Mouse (Mus musculus) CH12F3 (cell line): ENCODE results near the gene Nenf.

Experiments used
- in situ Hi-C: fragments of 300-500 bp; cut with MboI; formaldehyde crosslinking; loops from 2 replicates; pipeline ENCODE4 v1.14.3; 2020; ENCODE audit warnings: low sequenced_read_pairs

The Nenf gene

GRCm38 (mm10) chr1:191324733-191325590 lies 7.0 kb upstream of the Nenf start:
- in situ Hi-C loops, result loop anchor here (25.0 kb wide), 1 partner anchor 487 kb away; the partner anchor contains the start of gene Nek2

GRCm38 (mm10) chr1:191323381-191323780 lies 5.4 kb upstream of the Nenf start:
- in situ Hi-C loops, result no loop called here

GRCm38 (mm10) chr1:191318686-191319085 lies 692 bp upstream of the Nenf start:
- in situ Hi-C loops, result no loop called here

GRCm38 (mm10) chr1:191316818-191317217 lies 1.2 kb downstream of the Nenf start:
- in situ Hi-C loops, result no loop called here

- in situ Hi-C loops, result no loop called here
Observed at GRCm38 (mm10) chr1:191313926-191314325, 4.1 kb downstream of the Nenf start.

GRCm38 (mm10) chr1:191313158-191313557 lies 4.8 kb downstream of the Nenf start:
- in situ Hi-C loops, result no loop called here

GRCm38 (mm10) chr1:191312513-191312941 lies 5.5 kb downstream of the Nenf start:
- in situ Hi-C loops, result no loop called here

GRCm38 (mm10) chr1:191311296-191311898 lies 6.6 kb downstream of the Nenf start:
- in situ Hi-C loops, result no loop called here

GRCm38 (mm10) chr1:191307766-191308455 lies 10.1 kb downstream of the Nenf start:
- in situ Hi-C loops, result no loop called here

- in situ Hi-C loops, result no loop called here
Observed at GRCm38 (mm10) chr1:191306316-191306715, 11.7 kb downstream of the Nenf start.

GRCm38 (mm10) chr1:191305610-191306009 lies 12.4 kb downstream of the Nenf start:
- in situ Hi-C loops, result no loop called here

GRCm38 (mm10) chr1:191304216-191304615 lies 13.8 kb downstream of the Nenf start:
- in situ Hi-C loops, result no loop called here

GRCm38 (mm10) chr1:191303736-191304135 lies 14.3 kb downstream of the Nenf start:
- in situ Hi-C loops, result no loop called here

- in situ Hi-C loops, result no loop called here
Observed at GRCm38 (mm10) chr1:191301903-191302302, 16.1 kb downstream of the Nenf start.

- in situ Hi-C loops, result no loop called here
Observed at GRCm38 (mm10) chr1:191299215-191299942, 18.6 kb downstream of the Nenf start.

GRCm38 (mm10) chr1:191298304-191298703 lies 19.7 kb downstream of the Nenf start:
- in situ Hi-C loops, result no loop called here

- in situ Hi-C loops, result no loop called here
Observed at GRCm38 (mm10) chr1:191296445-191296844, 21.5 kb downstream of the Nenf start.

- in situ Hi-C loops, result no loop called here
Observed at GRCm38 (mm10) chr1:191295784-191296183, 22.2 kb downstream of the Nenf start.

GRCm38 (mm10) chr1:191293996-191294795 lies 23.8 kb downstream of the Nenf start:
- in situ Hi-C loops, result no loop called here

GRCm38 (mm10) chr1:191293051-191293450 lies 24.9 kb downstream of the Nenf start:
- in situ Hi-C loops, result no loop called here
